Mouse (Mus musculus): ENCODE results near the gene Ep300.

DNA sequence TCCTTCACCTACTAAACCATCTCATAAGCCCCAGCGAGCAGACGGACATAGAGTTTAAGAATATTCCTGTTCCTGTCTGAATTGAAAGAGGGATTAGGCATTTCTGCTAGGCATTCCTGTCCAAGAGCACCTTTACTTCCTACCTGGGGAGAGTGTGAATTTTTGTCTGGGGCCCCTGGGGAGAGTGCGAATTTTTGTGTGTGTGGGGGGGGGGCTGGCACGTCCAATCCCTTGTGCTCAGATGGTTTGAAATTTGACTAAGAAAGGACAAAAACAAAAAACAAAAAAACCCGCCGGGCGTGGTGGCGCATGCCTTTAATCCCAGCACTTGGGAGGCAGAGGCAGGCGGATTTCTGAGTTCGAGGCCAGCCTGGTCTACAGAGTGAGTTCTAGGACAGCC is 78.1 kb downstream of the Ep300 start:
- TF ChIP-seq EP300 (IDR thresholded peaks at IDR 0.05; ENCODE audit: low read depth) (no peak), CTCF (IDR thresholded peaks at IDR 0.05; ENCODE audit: low read depth) (no peak)

All from liver, postnatal 0 days (tissue).